Mouse (Mus musculus) liver, adult (tissue): ENCODE measurements around the gene Vmn2r99.

Experiments used
- GATA4 ChIP-seq: IDR thresholded peaks from 2 replicates; pipeline ENCODE4 v1.6.1; 2014; ENCODE audit warnings: mild to moderate bottlenecking, low read length; ENCODE audit not compliant: insufficient replicate concordance

The Vmn2r99 gene

GRCm38 (mm10) chr17:19361649-19362048 lies at the start of gene Vmn2r99:
Vmn2r99 (plus strand) TSS chr17:19361949.
- no peak for TF ChIP-seq GATA4

GRCm38 (mm10) chr17:19437623-19438022 lies 75.9 kb downstream of the Vmn2r99 start:
- TF ChIP-seq GATA4 = no peak

DNA sequence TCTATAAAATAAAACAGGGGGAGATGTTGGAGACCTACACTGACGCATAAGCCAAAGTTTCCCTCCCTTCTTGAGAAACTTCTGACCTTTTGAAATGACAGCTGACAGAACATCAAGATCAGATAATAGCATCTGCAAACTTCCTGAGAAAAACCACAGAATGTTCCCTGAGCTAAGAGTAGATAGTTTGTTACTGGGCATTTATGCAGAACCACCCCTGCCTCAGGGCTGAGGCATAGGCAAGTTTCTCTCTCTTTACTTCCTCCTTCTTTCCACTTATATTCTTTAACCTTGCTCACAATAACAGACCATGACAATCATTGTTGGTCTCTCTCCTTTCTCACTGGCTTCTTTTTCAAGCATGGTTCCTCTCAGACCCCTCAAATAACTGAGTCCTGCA lies 83.2 kb downstream of the Vmn2r99 start:
- no peak for TF ChIP-seq GATA4
